25 mouse cellular contexts compared by ENCODE assay signal in the genomic region with DNA sequence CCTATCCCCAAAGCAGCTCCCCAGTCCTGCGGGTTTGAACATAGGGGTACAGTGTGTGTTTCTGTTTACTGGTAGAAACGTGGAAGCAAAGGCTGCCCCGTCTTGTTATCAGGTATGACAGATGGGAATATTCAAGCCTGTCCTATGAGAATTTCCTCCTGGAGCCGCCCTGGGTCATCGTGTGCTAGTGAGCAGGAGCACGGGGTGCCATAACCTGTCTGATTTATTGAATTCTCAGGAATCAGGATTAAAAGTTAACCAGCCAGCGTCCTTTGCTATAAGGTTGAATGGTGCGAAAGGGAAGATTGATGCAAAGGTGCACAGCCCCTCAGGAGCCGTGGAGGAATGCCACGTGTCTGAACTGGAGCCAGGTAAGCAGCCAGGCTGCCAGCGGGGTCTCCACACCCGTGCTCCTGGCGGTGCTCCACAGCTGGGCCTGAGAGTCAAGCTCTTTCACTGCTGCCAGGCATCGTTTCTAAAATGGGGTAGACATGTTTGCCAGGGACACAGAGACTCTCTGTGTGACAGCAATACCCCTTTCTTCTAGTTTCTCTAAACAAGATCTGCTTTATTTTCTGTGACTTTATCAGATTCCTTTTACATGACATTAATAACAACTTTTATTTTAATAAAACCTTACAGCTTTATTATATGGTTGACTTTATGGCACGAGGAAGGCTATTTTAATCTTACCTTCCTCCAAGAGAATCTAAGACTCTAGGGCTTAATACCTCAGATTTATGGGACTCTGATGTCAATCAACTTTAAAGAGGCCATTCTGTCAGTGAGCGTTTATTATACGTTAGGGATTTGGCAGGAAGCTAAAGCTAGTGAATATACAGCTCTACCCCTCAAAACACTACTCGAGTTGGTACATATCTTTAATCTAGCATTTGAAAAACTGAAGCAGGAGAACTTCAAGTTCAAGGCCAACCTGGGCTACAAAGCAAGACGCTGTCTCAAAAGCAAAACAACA. TPM values are rescaled to one million over a fixed set of nuclear protein-coding genes. Genes with fewer than 3 reads are reported as not detected.
A peak's percentile ranks its signal among the peaks of the same experiment; 100 is the strongest.
DNase-seq lines count a peak whose midpoint lies in the region; ATAC-seq and TF ChIP-seq lines count a peak whose summit lies in the region.
"Had no signal": no experiment of that assay in that cellular context is flagged by ENCODE, and none has a peak within 500 bp of the region (broad histone marks: within the 10 kb centered on the region; RNA-seq: fewer than 3 reads in every experiment).

No protein-coding gene starts in this region.

- no peak overlapping the region for H3K4me2 ChIP-seq in kidney, embryonic 16.5 days (replicated peaks; ENCODE audit: low read depth, low read length)
- no peak overlapping the region for H3K4me2 ChIP-seq in neural tube, embryonic 15.5 days
- no peak overlapping the region for H3K4me2 ChIP-seq in limb, embryonic 14.5 days (replicated peaks; ENCODE audit: low read depth, low read length, severe bottlenecking)
- H3K4me2 ChIP-seq: embryonic facial prominence, embryonic 12.5 days; heart, embryonic 13.5 days; liver, embryonic 13.5 days; lung, embryonic 15.5 days; midbrain, embryonic 11.5 days had no signal

- H3K27me3 ChIP-seq in kidney, embryonic 16.5 days (ENCODE audit: insufficient read depth, low read length), result no peaks in the 10 kb centered on the region
- H3K27me3 ChIP-seq in neural tube, embryonic 15.5 days (replicated peaks), result no peaks in the 10 kb centered on the region
- H3K27me3 ChIP-seq in limb, embryonic 14.5 days (ENCODE audit: control insufficient read depth, insufficient read depth, low read length), result no peaks in the 10 kb centered on the region
- H3K27me3 ChIP-seq: embryonic facial prominence, embryonic 12.5 days; heart, embryonic 13.5 days; liver, embryonic 13.5 days; lung, embryonic 15.5 days had no signal

- TF ChIP-seq POLR2A in limb, embryonic 14.5 days (IDR thresholded peaks at IDR 0.05; ENCODE audit: borderline replicate concordance, extremely low read depth, insufficient read depth, insufficient read length), result no peak

- no peak for ATAC-seq in kidney, embryonic 16.5 days (ENCODE audit: low FRiP score, low TSS enrichment)
- no peak for ATAC-seq in neural tube, embryonic 15.5 days (ENCODE audit: low FRiP score)
- peak; percentile 54 for ATAC-seq in limb, embryonic 14.5 days (ENCODE audit: low FRiP score, low read depth)
- ATAC-seq: forebrain, embryonic 16.5 days; hindbrain, embryonic 16.5 days had no signal

- peak; percentile 39 to 48 for DNase-seq in cerebellum, postnatal 14 days
- DNase-seq in cerebellum, postnatal 4 days (ENCODE audit: low spot score in 2 of 2), result no peak
- DNase-seq in kidney, postnatal 25 days, result peak; percentile 24 to 64
- DNase-seq in neural tube, embryonic 10.5 days (ENCODE audit: extremely low spot score, low spot score), result no peak
- DNase-seq in limb, embryonic 14.5 days (ENCODE audit: low spot score), result peak; percentile 45
- DNase-seq in adrenal gland, adult 18-20 months (ENCODE audit: low spot score in 2 of 2), result no peak
- DNase-seq: adrenal gland, postnatal 10 days; gastrocnemius, adult 2 months; heart, adult 11 months; heart, postnatal 36 days; liver, embryonic 13.5 days had no signal

- no peak overlapping the region for H3K27ac ChIP-seq in kidney, embryonic 16.5 days (ENCODE audit: low read length)
- H3K27ac ChIP-seq in neural tube, embryonic 15.5 days (replicated peaks), result peak overlapping the region; percentile 20; the same call in 1 of the 2 replicates
- peak overlapping the region; percentile 38; the same call in 1 of the 2 replicates for H3K27ac ChIP-seq in limb, embryonic 14.5 days (replicated peaks; ENCODE audit: low read depth, low read length)
- H3K27ac ChIP-seq: embryonic facial prominence, embryonic 12.5 days; gastrocnemius, adult 2 months; heart, embryonic 13.5 days; liver, embryonic 13.5 days; lung, embryonic 15.5 days; macrophage had no signal

- H3K4me3 ChIP-seq in kidney, embryonic 16.5 days (ENCODE audit: low read length), result no peak overlapping the region
- H3K4me3 ChIP-seq in neural tube, embryonic 15.5 days (replicated peaks), result no peak overlapping the region
- H3K4me3 ChIP-seq in limb, embryonic 14.5 days (replicated peaks; ENCODE audit: low read length), result no peak overlapping the region
- H3K4me3 ChIP-seq: embryonic facial prominence, embryonic 12.5 days; gastrocnemius, adult 2 months; heart, embryonic 13.5 days; liver, embryonic 13.5 days; lung, embryonic 15.5 days had no signal

- 72% methylated on average over 19 of the region's 19 CpGs for WGBS in kidney, embryonic 16.5 days
- WGBS in neural tube, embryonic 15.5 days, result 70% methylated on average over 19 of the region's 19 CpGs
- 41% methylated on average over 19 of the region's 19 CpGs for WGBS in limb, embryonic 14.5 days

- H3K36me3 ChIP-seq in kidney, embryonic 16.5 days (ENCODE audit: insufficient read depth, low read length), result peaks cover 41% of the 10 kb centered on the region; the same call in 1 of the 2 replicates
- peaks cover 52% of the 10 kb centered on the region for H3K36me3 ChIP-seq in neural tube, embryonic 15.5 days
- H3K36me3 ChIP-seq in limb, embryonic 14.5 days (ENCODE audit: control insufficient read depth, insufficient read depth, low read length), result peaks cover 83% of the 10 kb centered on the region

- H3K4me1 ChIP-seq in kidney, embryonic 16.5 days (ENCODE audit: insufficient read depth, low read length), result no peaks in the 10 kb centered on the region
- H3K4me1 ChIP-seq in neural tube, embryonic 15.5 days, result peaks cover 32% of the 10 kb centered on the region
- peaks cover 43% of the 10 kb centered on the region for H3K4me1 ChIP-seq in limb, embryonic 14.5 days (ENCODE audit: control insufficient read depth, insufficient read depth, low read length)
- H3K4me1 ChIP-seq: embryonic facial prominence, embryonic 12.5 days; liver, embryonic 13.5 days had no signal

- H3K9me3 ChIP-seq in kidney, embryonic 16.5 days (ENCODE audit: low read length), result no peaks in the 10 kb centered on the region
- no peaks in the 10 kb centered on the region for H3K9me3 ChIP-seq in neural tube, embryonic 15.5 days (replicated peaks)
- no peaks in the 10 kb centered on the region for H3K9me3 ChIP-seq in limb, embryonic 14.5 days (ENCODE audit: control insufficient read depth, low read length)
- H3K9me3 ChIP-seq: embryonic facial prominence, embryonic 12.5 days; heart, embryonic 13.5 days; liver, embryonic 13.5 days; lung, embryonic 15.5 days had no signal

- no peak overlapping the region for H3K9ac ChIP-seq in kidney, embryonic 16.5 days (replicated peaks; ENCODE audit: low read length)
- H3K9ac ChIP-seq in neural tube, embryonic 15.5 days (replicated peaks), result no peak overlapping the region
- no peak overlapping the region for H3K9ac ChIP-seq in limb, embryonic 14.5 days (ENCODE audit: low read depth, low read length, severe bottlenecking)
- H3K9ac ChIP-seq: embryonic facial prominence, embryonic 12.5 days; heart, embryonic 13.5 days; liver, embryonic 13.5 days; lung, embryonic 15.5 days had no signal

RNA-seq across cellular contexts. Expression of a gene that starts 18.0 kb away (rescaled TPM):
- polyA plus RNA-seq in kidney, embryonic 16.5 days (2015; fragmentation: Nextera tagmentation; extraction: Ambion mirVana), result not detected in 2 replicates
- polyA plus RNA-seq in neural tube, embryonic 15.5 days (2015; fragmentation: Nextera tagmentation; extraction: Ambion mirVana), result 0.28 TPM in 1 of 2 replicates, not detected in the other
- not detected in 2 replicates for polyA plus RNA-seq in limb, embryonic 14.5 days (2012; rRNA removed)
- not detected in 2 replicates for polyA plus RNA-seq in limb, embryonic 14.5 days (2014; fragmentation: Nextera tagmentation; extraction: Ambion mirVana)
- not detected for total RNA-seq in adrenal gland, adult 18-20 months (2021)
- total RNA-seq: adrenal gland, postnatal 10 days; gastrocnemius, adult 2 months; heart, postnatal 36 days; layer of hippocampus, adult 18-20 months; neutrophil, adult 5-6 weeks had no signal
- polyA plus RNA-seq: cortical plate, adult 2 months; embryonic facial prominence, embryonic 12.5 days; heart, embryonic 13.5 days; liver, embryonic 13.5 days; lung, embryonic 15.5 days; macrophage; spleen, adult 2 months; stomach, embryonic 16.5 days had no signal

RNA-seq across cellular contexts. Expression of a gene that starts 55.3 kb away (rescaled TPM):
- 0.30 and 0.31 TPM in 2 replicates for polyA plus RNA-seq in kidney, embryonic 16.5 days (2015; fragmentation: Nextera tagmentation; extraction: Ambion mirVana)
- 0.08 and 1.6 TPM in 2 replicates for polyA plus RNA-seq in neural tube, embryonic 15.5 days (2015; fragmentation: Nextera tagmentation; extraction: Ambion mirVana)
- 0.11 and 0.13 TPM in 2 replicates for polyA plus RNA-seq in limb, embryonic 14.5 days (2012; rRNA removed)
- 0.36 and 0.92 TPM in 2 replicates for polyA plus RNA-seq in limb, embryonic 14.5 days (2014; fragmentation: Nextera tagmentation; extraction: Ambion mirVana)
- under 1 TPM; 0.45 to 0.70 TPM for total RNA-seq in adrenal gland, adult 18-20 months (2021)
- total RNA-seq: gastrocnemius, adult 2 months had no signal

Comparison
In these comparisons a context has a peak if more than half of its experiments do, and no peak if none do; other contexts are left out.
1. DNase-seq: peak in cerebellum, postnatal 14 days (2 of 2), kidney, postnatal 25 days (2 of 2) and limb, embryonic 14.5 days (single experiment); none in cerebellum, postnatal 4 days (0 of 2), neural tube, embryonic 10.5 days (single experiment) and adrenal gland, adult 18-20 months (0 of 2).